Mouse (Mus musculus) kidney, adult 8-10 months (tissue): ENCODE measurements around the gene Armc10.
"Not testable (repeated sequence)": the region's sequence is repeated elsewhere in the genome, so short reads cannot be mapped to it uniquely, and the experiment has no call there.

Source experiments
- DNase-seq, 2 experiments: peaks; one replicate each; pipeline ENCODE4 v3.0.0; 2022

The Armc10 gene

GRCm38 (mm10) chr5:21645439-21646132 is at the start of gene Armc10, which contains the start of gene Fbxl13:
Armc10 (plus strand) TSS chr5:21645813.
Fbxl13 (minus strand) TSS chr5:21645634.
- peak; percentile 91 to 92 for DNase-seq

DNA sequence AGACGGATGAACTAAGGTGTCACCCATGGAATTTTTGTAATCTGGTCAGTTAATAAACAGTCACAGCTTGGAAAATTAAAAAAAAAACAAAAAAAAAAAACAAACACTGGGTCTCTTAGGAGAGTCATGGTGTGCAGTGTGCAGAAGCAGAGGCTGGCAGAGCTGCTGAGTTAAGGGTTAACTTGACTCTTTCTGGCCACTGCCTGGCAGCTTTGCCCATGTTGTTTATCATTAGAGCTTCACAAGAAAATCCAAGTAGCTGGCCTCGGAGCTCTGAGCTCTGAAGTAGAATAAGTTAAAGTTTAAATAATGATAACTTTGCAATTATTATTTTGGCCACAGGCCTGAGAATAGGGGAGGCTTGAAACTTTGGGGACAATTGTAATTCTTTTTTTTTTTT is 46.1 kb upstream of the Armc10 start:
- DNase-seq, result peak; percentile 18 to 68

GRCm38 (mm10) chr5:21599961-21600360 is 45.7 kb upstream of the Armc10 start:
- DNase-seq, result peak in 1 of 2 experiments; percentile 18

GRCm38 (mm10) chr5:21605936-21606335 is 39.7 kb upstream of the Armc10 start:
- peak in 1 of 2 experiments; percentile 25 for DNase-seq

DNA sequence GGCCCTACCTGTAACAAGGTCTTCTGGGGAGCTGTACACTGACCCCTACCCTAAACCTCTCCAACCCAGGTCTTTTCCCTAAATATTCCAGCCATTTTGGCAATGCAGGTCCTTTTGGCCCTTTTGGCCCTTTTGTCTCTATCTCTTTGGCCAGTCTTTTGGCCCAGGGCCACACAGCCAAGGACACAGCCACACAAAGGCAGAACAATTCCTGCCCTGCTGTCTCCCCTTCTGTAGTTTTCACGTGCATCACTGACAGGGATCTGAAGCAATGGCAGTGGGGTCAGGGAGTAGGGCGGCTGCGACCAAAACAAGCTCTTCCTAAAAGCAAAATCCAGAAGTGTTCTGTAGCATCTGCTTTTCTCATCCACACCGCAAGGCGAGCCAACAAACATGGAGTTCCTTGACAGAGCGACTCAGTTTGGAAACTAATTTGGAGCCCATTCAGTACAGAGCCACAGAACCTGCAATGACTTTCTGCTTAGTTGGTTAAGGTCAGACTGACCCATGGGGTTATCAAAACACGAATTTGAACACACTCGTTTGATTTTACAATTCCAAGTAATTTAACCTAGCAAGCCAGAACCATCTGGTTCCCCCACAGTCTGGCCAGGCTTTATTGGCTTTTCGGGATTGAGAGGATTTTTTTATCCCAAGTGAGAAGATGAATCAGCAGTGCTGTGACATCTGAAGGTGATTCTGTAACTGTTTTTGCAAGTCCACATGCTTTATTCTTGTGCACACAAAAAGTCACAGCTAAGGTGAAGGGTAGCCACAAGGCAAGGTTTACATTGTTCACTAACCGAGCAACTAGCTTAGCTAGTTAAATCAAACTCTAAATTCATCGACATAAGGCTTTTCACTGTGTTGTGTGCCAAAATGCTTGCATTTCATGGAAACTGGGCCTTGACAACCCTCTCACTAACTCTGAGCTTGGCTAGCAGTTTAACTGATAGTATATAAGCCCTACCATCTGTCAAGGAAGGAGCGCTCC is 37.0 kb upstream of the Armc10 start:
- DNase-seq, result no peak

GRCm38 (mm10) chr5:21610996-21611395 is 34.6 kb upstream of the Armc10 start:
- DNase-seq, result no peak

DNA sequence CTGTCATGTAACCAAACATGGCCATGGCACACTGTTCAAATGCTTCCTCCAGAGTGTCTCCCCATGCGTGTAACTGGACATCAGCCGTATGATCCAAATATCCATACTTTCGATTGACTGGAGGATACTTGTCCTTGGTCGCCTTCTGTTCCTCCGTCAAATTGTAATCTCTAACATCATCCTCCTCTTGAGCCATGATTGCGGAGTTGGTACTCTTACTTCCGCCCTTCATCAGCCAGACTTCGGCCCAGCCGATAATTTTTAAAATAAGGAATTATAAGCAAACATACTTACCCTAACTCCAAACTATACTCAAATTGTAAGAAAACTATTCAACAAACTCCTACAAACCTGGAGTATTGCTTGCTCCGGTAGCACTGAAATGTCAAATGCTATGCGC is 31.3 kb upstream of the Armc10 start:
- DNase-seq, result not testable (repeated sequence)

GRCm38 (mm10) chr5:21616450-21617009 is 29.1 kb upstream of the Armc10 start:
- no peak for DNase-seq

GRCm38 (mm10) chr5:21625916-21626315 is 19.7 kb upstream of the Armc10 start:
- no peak for DNase-seq

DNA sequence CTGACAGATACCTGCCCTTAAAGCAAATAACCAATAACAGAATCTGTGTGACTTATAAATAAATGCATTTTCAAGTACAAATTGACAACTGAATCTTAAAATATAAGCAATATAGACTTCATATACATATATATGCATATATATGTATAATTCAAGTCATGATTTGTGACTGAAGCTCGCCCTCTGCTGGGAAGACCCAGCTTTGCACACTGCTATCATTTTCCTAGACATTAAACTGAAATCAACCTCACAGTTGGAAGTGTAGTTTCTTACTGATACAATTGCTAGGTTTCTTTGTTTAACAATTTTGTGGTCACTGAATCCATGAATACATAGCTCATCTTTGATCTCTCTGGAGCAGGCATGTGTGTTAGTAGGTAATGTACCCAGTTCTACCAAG is 4.7 kb upstream of the Armc10 start:
- DNase-seq, result peak in 1 of 2 experiments; percentile 36

- no peak for DNase-seq
Observed at GRCm38 (mm10) chr5:21643606-21644005, 2.0 kb upstream of the Armc10 start.

DNA sequence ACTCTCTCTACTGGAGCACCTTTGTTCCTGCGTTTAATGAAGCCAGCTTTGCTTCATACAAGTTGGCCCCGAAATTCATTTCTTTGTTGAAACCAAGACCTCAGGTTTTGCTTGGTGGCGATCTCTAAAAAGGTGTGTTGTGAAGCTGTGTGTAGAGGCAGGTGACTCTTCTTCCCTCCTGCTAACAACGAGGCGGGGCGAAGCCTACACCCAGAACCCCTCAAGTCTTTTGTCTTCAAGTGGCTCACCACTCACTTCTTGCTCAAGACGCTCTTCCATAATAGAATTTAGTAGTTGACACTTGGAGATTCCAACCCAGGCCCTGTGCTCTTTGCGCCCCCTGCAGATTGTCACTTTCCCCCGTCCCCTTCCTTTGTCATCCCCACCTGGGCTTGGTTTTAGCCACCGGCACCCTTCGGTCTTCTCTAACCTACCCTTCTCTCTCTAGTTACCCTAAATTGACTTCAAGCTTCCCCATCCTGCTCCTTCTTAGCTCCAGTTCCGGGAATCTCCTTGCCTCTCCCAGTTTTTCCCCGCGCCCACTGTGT is 648 bp upstream of the Armc10 start:
- DNase-seq, result no peak

- DNase-seq, result no peak
Observed at GRCm38 (mm10) chr5:21646133-21646491, 499 bp downstream of the Armc10 start.

GRCm38 (mm10) chr5:21650736-21651135 is 5.1 kb downstream of the Armc10 start:
- no peak for DNase-seq

- DNase-seq, result no peak
Observed at GRCm38 (mm10) chr5:21651885-21652612, 6.4 kb downstream of the Armc10 start.

- no peak for DNase-seq
Observed at GRCm38 (mm10) chr5:21656912-21657311, 11.3 kb downstream of the Armc10 start.

DNA sequence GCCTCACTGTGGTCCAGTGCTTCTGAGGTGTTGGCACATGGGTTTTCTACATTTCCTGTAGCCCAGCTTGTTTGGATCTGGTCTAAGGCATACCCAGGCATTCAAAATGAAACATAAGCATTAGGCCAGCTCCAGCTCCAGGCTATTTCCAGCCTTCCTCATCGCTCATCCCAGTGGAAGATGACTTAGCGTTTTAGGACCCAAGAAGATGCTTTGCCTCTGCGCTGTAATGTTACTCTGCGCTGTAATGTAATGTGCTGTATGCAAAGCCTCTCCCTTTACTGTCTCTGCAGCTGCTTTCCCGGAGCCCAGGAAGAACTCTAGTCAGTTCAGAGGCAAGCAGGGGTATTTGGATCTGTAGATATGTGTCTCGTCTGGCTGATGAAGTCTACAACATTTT is 12.4 kb downstream of the Armc10 start:
- no peak for DNase-seq

- DNase-seq, result peak; percentile 71 to 85
Observed at GRCm38 (mm10) chr5:21658623-21659395, 13.2 kb downstream of the Armc10 start.

- DNase-seq, result no peak
Observed at GRCm38 (mm10) chr5:21660850-21661249, 15.2 kb downstream of the Armc10 start.

GRCm38 (mm10) chr5:21663081-21663480 is 17.5 kb downstream of the Armc10 start:
- no peak for DNase-seq
